Mouse (Mus musculus) gastrocnemius, adult 8-10 months (tissue): Measurements from ENCODE around the gene Slc22a5. TPM values are rescaled to one million over a fixed set of nuclear protein-coding genes. Genes with fewer than 3 reads are reported as not detected.
"Not testable (repeated sequence)": the region's sequence is repeated elsewhere in the genome, so short reads cannot be mapped to it uniquely, and the experiment has no call there.

ENCODE experiments used
- DNase-seq, 2 experiments: peaks; one replicate each; pipeline ENCODE4 v3.0.0; 2022; ENCODE audit warnings: low spot score in 2 of 2
- total RNA-seq, 4 experiments: library from RNA; stranded (reverse); gene quantifications; 2 replicates each; pipeline ENCODE4 v1.2.4; 2022

Gene Slc22a5
- total RNA-seq, 4 experiments from 2014 or later: 6.9 to 10.5 (median 8.5) TPM

DNA sequence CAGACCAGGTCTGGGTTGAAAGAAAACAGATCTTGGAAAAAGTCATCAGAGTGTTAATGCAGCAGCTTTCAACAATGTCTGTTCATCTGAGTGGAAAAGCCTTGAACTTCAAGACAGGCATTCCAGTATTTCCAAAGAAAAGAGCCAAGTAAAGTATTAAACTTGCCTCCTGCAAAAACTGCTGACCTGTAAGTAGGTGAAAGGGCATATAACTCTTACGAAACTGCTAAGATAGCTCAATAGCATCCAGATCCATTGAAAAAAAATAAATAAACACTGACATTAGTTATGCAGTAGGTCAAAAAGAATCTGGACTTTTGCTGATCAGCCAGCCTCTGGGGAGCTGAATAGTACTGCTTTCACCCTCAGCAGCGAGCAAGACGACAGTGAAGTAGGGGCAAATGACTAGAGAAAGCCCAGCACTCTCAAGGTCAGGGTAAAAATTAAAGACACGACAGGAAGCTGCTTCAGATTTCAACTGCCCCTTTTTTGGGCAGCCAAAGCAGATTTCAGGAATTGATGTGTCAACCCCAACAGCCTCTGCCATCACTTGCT lies 2.3 kb downstream of the Slc22a5 start:
- DNase-seq: no peak

DNA sequence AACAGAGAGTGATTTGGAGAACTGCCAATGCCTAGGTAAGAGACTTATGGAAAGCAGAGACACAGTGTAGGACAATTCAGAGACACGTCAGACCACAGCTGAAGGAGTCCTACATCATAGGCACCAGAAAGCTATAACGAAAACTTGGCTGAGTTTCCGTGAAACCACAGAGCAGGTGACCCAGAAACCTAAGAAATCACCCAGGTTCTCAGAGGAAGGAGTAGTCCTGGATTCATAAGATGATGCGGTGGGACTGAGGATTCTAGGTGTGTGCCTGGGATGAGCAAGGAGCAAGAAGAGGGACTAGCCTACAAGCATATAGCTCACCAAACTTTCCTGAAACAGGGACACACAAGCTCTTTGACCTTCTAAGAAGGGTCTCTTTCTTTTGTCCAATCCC lies 3.2 kb downstream of the Slc22a5 start:
- no peak for DNase-seq

DNA sequence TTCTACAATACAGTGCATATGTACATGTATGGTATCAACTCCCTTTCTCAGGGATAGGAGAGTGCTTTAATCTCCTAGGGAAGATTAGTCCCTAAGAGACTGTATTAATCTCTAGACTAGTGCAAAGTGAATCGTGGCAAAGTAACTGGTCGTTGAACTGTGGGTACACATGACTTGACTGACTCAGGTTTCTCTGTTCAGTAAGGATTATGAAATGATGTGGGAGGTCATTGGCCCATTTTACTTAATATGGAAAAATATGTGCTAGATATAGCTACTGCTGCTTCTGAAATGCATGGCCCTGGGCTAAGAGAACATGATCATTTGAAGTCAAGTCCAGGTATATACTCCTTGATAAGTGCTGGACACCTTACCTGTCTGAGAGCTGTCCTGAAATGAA lies 8.2 kb downstream of the Slc22a5 start:
- DNase-seq: no peak

DNA sequence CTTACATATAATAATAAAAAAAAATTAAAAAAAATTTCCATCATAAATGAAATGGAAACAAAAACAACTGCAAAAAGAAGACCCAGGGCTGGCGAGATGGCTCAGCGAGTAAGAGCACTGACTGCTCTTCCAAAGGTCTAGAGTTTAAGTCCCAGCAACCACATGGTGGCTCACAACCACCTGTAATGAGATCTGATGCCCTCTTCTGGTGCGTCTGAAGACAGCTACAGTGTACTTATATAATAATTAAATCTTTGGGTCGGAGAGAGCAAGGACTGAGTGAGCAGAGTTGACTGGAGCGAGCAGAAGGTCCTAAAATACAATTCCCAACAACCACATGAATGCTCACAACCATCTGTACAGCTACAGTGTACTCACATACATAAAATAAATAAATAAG lies 13.4 kb downstream of the Slc22a5 start:
- DNase-seq: not testable (repeated sequence)

DNA sequence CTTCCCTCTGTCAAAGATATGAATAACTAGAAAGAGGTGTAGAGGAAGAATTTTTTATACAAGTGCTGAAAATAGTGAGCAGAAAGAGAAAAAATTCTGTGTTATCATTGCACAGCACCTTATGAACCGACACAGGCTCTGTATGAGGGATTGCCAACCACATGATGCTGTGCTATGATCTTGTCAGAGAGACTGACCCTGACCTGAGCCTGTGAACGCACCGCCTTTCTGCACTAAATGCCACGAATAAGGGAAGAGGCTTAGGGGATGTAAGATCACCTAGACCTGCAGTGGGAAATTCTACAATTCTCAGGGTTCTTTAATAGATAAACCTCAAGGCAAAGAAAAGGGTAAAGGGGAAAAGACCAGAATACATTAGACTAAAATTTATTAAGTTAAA lies 15.0 kb downstream of the Slc22a5 start:
- DNase-seq: no peak

DNA sequence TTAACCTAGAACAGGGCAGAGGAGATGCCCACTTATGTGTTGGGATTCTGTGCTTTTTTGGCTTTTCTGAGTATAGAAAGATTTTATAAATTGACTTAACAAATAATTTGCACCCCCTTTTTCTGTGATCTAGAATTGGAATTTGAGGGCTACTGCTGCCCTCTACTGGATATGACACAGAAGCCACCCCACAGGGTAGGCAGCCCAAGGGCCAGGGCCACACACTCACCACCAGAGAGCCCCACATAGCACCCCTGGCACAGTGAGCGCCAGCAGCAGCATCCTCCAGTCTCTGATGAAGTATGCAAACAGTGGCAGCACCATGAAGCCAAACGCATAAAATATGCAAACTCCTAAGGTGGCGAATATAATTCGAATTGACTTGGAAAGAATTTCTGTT lies 16.8 kb downstream of the Slc22a5 start:
- DNase-seq: no peak

DNA sequence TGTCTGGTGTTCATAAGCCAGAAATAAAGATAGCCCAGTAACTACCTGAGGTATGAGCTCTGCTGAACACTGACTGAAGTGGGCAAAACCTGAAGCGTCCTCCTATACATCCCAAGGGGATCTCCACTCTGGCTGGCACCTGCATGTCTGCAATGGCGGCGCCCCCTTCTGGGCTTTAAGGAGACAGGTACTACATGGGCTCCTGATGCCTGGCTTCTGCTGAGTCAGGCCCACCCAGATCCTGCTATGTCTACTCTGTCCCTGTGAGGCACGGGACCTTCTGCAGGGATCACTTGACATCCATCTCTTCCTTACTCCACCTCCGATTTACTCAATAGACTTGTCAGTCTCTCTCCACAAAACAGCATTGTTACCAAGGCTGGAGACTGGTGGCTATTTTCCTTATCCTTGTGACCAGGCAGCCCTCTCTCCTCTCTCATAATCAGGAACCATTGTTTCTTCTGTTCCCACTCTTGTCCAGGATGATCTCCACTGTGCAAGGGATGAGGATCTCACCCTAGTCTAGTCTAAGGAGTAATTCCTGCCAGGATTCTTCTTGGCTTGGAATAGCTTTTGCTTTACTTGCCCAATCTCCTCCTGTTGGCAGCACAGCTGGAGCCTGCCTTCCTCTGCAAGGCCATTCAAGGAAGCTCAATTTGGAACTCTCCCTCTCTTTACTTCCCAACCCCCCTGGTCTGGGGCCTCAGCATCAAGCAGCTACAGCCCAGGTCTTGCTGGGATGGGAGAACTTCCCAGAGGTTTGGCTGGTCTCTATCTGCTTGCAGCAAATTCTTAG lies 17.4 kb downstream of the Slc22a5 start:
- not testable (repeated sequence) for DNase-seq

DNA sequence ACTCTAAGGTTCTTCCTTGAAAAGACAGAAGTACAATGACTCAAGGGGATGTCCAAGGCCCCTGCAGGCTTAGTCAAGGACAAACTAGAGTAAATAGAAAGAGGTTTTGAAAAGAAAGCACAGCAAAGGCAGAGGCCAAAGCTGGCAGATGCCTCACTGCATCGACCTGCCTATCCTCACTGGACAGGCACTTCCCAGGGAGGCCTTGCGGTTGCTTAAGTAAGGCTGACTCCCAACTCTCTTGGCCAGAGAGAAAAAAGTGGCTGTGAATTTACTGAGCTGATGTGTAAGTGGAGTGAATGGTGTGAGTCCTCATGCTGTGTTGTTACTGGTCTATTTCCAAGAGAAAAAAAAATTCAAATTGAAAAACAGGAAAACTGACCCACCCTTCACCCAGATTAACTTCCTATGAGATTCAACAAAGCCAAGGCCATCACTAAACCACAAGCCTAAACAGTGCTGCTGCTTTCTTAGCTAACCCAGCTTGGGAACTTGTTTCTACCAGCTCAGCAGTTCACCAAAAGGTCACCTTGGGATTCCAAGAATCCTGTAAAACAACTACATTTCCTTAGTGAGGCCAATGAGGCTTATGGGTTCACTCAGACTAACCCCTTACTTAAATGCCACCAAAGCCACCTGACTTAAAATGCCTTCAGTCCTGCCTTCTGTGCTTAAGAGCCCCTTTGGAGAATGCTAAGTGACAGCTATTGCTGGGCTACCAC lies 19.5 kb downstream of the Slc22a5 start:
- no peak for DNase-seq

DNA sequence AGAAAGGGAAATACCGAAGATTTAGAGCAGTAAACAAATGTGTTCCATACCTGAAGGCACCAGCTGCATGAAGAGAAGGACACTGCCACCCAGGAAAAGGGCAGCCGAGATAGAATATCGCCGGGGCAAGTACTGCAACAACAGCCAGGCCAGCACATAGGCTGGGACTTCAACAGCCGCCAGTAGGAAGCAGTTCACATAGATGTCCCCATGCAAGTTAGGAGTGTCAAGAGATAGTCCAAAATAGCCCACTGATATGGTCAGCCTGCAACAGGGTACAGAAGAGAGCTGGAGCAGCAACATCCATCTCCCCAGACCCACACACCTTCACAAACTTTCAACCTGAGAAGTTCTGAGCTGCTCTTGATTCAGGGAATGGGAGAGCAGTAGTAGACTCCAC lies 22.3 kb downstream of the Slc22a5 start:
- DNase-seq: no peak

DNA sequence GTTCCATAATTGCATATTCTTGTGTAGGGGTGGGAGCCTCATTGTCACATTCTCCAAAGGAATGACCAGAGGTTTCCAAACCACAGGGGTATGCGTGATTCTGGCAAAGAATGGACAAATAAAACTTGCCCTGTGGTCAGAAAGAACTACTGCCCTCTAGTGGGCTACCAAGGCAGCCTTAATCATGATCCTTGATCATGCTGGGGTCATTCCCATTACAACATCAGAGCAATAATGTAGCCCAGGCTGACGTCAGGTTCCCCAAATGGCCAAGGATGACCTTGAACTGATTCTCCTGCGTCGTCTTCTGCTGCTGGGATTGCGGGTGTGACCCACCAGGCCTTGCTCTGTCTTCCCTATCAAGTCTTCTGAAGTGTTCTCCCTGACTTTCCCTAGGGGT lies 23.1 kb downstream of the Slc22a5 start:
- DNase-seq: not testable (repeated sequence)

DNA sequence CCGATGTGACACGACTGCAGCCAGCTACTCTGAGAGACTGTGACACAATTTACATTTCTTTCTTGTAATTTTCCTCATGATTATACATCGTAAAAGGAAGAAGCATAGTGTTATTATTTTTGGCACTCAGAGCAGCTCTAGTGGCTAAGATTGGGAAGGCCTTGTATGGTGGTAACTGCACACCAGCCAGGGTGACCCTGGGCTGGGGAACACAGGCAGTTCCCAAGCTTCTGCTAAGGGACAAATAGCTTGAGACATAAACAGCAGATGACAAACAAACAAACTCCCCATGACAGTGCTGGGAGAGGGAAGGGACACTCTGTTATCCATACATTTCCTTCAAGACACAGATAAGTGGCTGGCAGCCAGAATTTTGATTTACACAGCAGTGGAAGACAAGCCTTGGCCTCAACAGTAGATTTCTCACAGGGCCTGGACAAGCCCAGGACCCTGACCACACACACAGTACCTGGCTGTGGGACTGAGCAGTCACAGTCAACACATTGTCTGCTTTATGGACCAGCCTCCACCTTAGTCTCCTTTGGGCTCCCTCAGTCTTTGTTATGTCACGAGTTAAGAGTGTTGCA lies 26.6 kb downstream of the Slc22a5 start:
- DNase-seq: not testable (repeated sequence)

DNA sequence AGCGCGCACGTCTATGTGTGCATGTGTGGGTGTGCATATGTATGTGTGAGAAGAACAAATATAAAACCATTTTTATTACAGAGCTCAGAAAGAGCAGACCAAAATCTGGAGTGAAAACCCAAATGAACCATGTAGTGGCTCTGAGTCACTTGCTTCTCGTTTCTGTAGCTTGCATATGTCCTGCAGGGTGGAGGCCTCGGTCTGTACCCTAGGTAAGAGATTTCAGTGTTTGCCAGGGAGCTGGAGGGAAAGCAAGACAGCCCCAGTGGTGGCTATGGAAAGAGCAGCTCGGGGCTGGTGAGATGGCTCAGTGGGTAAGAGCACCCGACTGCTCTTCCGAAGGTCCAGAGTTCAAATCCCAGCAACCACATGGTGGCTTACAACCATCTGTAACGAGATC lies 30.5 kb downstream of the Slc22a5 start:
- DNase-seq: not testable (repeated sequence)

DNA sequence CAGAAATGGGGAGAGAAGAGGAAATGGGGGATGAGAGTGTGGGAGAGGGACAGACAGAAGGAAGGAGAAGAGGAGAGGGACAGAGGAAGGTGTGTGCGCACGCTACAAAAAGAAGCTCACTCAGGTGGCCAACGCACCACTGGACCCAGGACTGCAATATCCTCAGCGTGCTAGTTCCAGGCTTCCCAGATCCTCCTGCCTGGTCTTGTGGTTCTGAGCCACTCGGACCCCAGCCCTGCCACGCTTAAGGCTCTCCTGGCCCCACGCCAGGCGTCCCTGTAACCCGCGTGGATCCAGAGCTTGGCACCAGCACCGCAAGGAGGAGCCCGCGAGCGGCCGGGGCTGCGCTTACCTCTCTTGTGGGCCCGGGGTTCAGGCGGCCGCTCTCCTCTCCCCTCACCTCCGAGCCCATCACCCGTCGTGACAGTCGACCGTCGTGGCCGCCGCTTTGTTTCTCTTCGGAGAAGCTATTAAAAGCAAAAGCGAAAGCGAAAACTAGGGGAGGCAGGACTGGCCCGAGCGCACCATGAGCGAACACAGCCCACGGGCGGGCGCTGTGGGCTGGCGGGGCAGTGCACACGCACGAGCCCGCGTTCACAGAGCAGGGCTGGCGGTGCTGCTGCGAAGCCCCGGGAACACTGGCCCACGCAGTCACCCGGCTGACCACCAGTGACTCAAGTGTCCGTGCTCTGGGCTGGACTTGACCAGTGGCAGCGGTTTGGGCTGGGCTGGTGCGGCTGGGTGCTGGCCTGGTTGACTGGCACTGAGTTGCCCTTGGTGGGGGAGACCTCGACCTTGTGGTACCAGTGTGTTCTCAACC lies 32.5 kb downstream of the Slc22a5 start, which contains the start of gene Gm12216:
Gene Gm12216 (minus strand): TSS at position 496 of the 820 bp plus-strand sequence.
- peak in 1 of 2 experiments; percentile 39 for DNase-seq

DNA sequence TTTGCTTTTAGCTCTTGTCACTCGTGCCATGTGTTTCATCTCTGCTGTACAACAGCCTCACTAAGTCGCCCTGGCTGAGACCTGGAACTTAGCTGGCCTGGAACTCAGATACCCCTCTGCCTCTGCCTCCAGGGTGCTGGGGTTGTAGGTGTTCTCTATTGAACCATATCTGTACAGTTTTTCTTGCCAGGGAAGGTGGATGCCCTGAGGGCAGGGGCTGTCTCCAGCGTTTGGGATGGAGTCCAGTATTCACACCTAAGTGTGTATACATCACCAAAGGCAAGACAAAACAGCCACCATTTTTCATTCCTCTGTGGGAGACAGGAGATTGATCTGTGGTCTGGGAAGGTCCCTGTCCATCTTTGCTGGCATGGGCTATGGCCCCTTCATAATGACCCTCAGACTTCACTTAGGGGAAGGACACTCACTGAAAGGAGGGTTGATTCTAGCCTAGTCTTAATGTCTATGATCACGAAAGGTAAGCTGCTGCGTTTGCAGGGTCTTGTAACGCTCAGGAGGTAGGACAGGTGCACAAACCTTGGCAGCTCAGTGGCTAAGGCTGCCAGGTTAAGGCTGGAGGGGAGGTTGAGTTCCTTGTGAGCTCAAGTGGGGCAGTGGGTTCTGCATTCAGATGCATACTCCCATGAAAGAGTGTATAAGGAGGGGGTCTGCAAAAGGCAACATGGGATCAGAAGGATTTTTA lies 33.3 kb downstream of the Slc22a5 start:
- no peak for DNase-seq

DNA sequence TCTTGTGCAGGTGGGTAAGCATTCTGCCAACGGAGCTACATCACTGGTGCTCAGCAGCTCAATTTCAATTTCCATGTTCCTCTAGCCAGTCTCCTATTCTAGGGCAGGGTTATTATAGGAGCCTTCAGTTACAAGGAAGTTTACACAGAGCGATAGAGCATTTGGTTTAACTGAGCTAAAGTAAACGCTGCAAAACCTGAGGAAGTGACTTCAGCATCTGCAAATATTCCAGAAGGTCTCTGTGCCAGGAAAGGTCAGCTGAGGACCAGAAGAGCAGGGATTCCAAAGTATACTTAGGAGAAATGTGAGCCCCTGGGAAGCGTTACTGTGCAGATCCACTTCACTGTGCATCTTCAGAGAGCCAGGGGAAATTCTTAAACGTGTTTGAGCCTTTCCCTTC lies 37.8 kb downstream of the Slc22a5 start:
- DNase-seq: peak; percentile 23 to 36

DNA sequence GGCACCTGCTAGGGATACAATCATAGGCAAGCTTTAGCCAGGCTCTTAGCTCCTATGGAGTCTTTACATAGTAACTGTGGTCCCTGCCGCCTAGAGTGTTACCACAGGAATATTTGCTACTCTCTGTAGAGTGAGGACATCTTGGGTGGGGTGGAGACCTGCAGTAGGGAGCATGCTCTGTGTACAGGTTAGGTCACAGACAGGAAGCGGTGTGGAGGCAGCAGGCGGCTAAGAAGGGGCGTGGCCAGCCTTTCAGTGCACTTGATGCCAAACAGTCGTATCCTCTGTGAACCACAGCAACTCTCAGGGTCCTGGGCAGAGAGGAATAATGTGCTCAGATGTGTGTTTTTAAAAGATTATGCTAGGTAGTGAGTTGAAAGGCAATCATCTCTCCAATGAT lies 39.7 kb downstream of the Slc22a5 start:
- no peak for DNase-seq

DNA sequence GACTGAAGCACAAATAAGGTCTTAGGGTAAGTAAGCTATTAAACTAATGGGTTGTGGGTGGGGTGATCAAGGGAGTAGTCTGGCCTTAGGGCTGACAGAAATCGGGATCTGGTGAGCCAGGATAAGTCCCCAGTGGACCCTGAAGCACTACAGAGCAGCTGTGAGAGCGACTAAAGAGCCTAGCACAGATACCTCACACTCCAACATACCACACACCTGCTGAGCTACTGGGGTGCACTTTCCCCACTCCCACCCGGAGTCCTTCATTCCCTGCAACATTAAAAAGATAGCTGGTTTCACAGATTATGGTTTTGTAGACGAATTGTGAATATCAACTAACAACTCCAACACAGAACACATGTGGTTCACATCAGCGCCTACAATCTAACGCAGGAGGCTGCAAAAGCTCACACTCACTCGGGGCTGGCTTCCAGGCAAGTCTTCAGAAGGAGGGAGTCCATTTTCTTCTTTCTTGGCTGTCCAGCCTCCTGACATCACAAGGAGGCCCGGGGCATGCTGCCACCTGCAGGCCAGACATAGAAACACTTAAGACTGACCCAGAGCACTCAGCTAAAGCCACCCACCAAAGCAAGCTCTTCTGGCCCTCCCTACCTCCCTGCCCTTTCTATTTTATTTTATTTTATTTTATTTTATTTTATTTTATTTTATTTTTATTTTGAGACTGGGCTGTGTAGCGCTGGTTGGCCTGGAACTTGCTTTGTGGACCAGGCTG lies 41.7 kb downstream of the Slc22a5 start:
- peak; percentile 67 to 81 for DNase-seq

DNA sequence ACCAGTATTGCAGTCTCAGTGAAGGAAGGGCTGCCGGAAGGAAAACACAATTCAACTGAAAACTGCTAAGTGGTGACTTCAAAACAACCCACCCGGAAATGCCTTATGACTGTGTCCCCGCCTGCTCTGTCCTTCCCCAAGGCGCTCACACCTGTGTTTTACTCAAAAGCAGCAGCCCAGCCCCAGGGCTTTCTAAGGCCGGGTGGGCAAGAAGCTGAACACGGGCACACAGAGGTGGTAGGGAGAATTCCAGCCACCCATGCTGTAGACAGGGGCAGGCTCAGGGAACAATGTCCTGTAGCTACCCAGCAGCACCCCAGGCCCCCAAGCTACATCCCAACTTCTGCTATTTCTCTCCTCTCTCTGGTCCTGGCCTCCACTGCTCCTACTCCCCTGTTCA lies 45.8 kb downstream of the Slc22a5 start:
- DNase-seq: no peak

DNA sequence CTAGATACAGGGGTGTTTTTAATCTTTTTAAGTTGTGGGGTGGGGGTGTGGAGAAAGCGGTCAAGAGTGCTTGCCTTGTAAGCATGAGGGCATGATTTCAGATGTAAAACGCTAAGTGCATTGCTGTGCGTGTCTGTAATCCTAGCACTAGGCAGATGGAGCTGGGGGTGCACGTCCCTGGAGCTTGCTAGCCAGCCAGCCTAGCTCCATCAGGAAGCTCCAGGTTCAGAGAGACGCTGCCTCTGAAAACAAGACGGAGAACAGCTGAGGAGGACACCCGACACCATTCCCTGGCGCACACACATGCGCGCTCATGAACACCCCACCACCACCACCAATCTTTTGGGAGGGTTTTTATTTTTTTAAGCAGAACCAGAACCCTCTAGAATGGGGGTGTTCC lies 48.4 kb downstream of the Slc22a5 start:
- no peak for DNase-seq

DNA sequence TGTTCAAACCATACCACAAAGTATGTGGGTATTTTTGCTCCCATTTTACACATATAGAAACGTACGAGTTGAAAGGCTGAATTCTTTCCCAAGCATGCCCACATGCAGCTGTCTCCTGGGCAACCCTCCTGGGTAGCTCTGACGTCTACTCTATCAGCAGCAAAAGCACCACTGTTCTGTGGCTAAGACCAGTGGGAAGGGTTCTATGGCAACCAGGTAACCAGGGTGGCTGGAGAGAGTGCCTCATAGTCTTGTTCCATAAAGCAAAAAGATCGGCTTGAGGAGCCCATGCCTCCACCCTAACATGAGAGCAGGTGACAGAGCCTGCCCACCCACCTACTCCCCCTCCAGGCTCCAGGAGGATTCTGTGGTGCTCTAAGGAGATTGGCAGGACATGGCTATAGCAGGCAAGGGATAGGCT lies 49.3 kb downstream of the Slc22a5 start:
- no peak for DNase-seq
